Mouse (Mus musculus) limb, embryonic 12.5 days (tissue): Measurements from ENCODE around the gene Nfkb2. TPM values are rescaled to one million over a fixed set of nuclear protein-coding genes. Genes with fewer than 3 reads are reported as not detected.
A peak's percentile ranks its signal among the peaks of the same experiment; 100 is the strongest.

Experiments
- ATAC-seq: fragments of 200-750 bp; cut with Nextera tagmentation; 2 replicates; pipeline ENCODE4 v1.8.0; 2017; ENCODE audit warnings: low read depth, moderate TSS enrichment; ENCODE audit not compliant: insufficient number of reproducible peaks, insufficient read depth, low FRiP score, low TSS enrichment
- H3K27ac ChIP-seq: fragments of 300-500 bp; sonication (generic); 2 replicates; pipeline ENCODE4 v1.5.1; 2016; ENCODE audit warnings: mild to moderate bottlenecking, moderate library complexity
- H3K27me3 ChIP-seq: fragments of 300-500 bp; sonication (generic); 2 replicates; pipeline ENCODE4 v1.6.1; 2016; ENCODE audit warnings: mild to moderate bottlenecking, moderate library complexity
- H3K36me3 ChIP-seq: fragments of 300-500 bp; sonication (generic); 2 replicates; pipeline ENCODE4 v1.6.1; 2016; ENCODE audit warnings: mild to moderate bottlenecking, moderate library complexity
- H3K4me1 ChIP-seq: fragments of 300-500 bp; sonication (generic); replicated peaks from 2 replicates; pipeline ENCODE4 v1.6.1; 2016
- H3K4me2 ChIP-seq: fragments of 300-500 bp; sonication (generic); 2 replicates; pipeline ENCODE4 v1.6.1; 2016; ENCODE audit warnings: mild to moderate bottlenecking, moderate library complexity
- H3K4me3 ChIP-seq: fragments of 300-500 bp; sonication (generic); replicated peaks from 2 replicates; pipeline ENCODE4 v1.5.1; 2016; ENCODE audit warnings: mild to moderate bottlenecking
- H3K9ac ChIP-seq: fragments of 300-500 bp; sonication (generic); replicated peaks from 2 replicates; pipeline ENCODE4 v1.6.1; 2016; ENCODE audit warnings: mild to moderate bottlenecking, moderate library complexity
- H3K9me3 ChIP-seq: fragments of 300-500 bp; sonication (generic); 2 replicates; pipeline ENCODE4 v1.6.1; 2016; ENCODE audit warnings: mild to moderate bottlenecking, moderate library complexity
- WGBS: fragments of 180-500 bp; shearing (Covaris S2); methylation state at CpG from one replicate; pipeline ENCODE4 v1.1.7; 2016; 5-methylcytosine and 5-hydroxymethylcytosine counted together
- polyA plus RNA-seq: library from polyadenylated mRNA; unstranded; fragments of >200 nt; fragmentation: Nextera tagmentation; extraction: Ambion mirVana; gene quantifications from 2 replicates; pipeline ENCODE4 v1.2.1, GENCODE M21; 2016

Gene Nfkb2
- polyA plus RNA-seq, 1 experiment from 2014 or later: 8.5 TPM

DNA sequence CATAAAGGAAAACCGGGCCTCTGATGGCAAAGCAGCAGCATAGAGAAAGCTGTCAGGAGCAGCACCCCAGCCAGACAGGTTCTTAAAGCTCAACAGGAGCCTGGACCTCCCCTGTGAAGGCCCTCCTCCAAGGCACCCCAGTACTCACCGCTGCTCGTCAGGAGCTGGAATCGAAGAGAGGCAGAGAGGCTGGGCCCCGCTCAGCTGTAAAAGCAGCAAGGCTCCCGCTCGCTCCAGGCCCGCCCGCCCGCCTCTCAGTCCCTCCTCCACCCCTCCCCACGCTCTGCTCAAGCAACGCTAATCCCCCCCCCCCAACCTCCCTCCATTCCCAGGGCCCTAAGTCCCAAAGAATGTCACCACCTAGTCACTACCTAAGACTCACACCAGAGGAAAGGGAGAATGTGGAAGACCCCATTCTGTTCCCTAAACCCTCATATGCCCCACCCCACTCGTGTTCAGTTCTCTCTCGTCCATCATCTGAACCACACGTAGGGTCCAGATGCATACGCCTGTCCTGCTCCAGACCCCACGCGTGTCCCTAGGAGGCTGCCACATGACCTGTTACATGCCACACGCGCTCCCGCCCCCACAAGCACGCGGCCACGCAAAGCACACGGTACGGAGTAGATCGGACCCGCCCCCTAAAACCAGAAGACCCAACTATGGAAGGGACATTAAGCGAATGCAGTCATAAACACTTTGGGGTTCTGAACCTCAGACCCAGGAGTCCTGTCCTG, 22.1 kb downstream of the Nfkb2 start:
- Histone ChIP-seq H3K27ac (no peak overlapping the region), H3K9ac (no peak overlapping the region), H3K27me3 (peaks cover 74% of the 10 kb centered on the region), H3K9me3 (no peaks in the 10 kb centered on the region), H3K4me3 (peak overlapping the region; percentile 19; the same call in 1 of the 2 replicates), H3K4me1 (peaks cover 39% of the 10 kb centered on the region), H3K4me2 (peak overlapping the region; percentile 99), H3K36me3 (peaks cover 9% of the 10 kb centered on the region)
- 4% methylated on average over 28 of the region's 29 CpGs for WGBS
- ATAC-seq: no peak

- H3K4me1 ChIP-seq: peaks cover 33% of the 10 kb centered on the region
- H3K9me3 ChIP-seq: no peaks in the 10 kb centered on the region
- peak within 1 kb of the TSS; percentile 99 for H3K4me2 ChIP-seq
- peak within 1 kb of the TSS; percentile 73 for H3K9ac ChIP-seq
- peak within 1 kb of the TSS; percentile 69 for H3K4me3 ChIP-seq
- H3K27me3 ChIP-seq: peaks cover 68% of the 10 kb centered on the region
- no peak for ATAC-seq
- peak within 1 kb of the TSS; percentile 84; the same call in 1 of the 2 replicates for H3K27ac ChIP-seq
- WGBS: under 1% methylated on average over 35 of the region's 35 CpGs
- peaks cover 15% of the 10 kb centered on the region for H3K36me3 ChIP-seq
Measured at GRCm38 (mm10) chr19:46326756-46327305, 22.7 kb downstream of the Nfkb2 start, which contains the start of gene Psd. Psd (minus strand) TSS chr19:46327156.

GRCm38 (mm10) chr19:46327531-46328064, 23.5 kb downstream of the Nfkb2 start:
- peak overlapping the region; percentile 69 for H3K4me3 ChIP-seq
- ATAC-seq: no peak
- no peaks in the 10 kb centered on the region for H3K9me3 ChIP-seq
- H3K27me3 ChIP-seq: peaks cover 60% of the 10 kb centered on the region
- H3K27ac ChIP-seq: no peak overlapping the region
- H3K36me3 ChIP-seq: peaks cover 23% of the 10 kb centered on the region
- H3K4me1 ChIP-seq: peaks cover 31% of the 10 kb centered on the region
- peak overlapping the region; percentile 99 for H3K4me2 ChIP-seq
- WGBS: 35% methylated on average over 14 of the region's 14 CpGs
- H3K9ac ChIP-seq: no peak overlapping the region

GRCm38 (mm10) chr19:46328081-46329030, 24.2 kb downstream of the Nfkb2 start, which contains the start of gene Fbxl15:
Fbxl15 (plus strand) TSS chr19:46328184.
- Histone ChIP-seq H3K4me1 (peaks cover 31% of the 10 kb centered on the region), H3K27ac (peak within 1 kb of the TSS; percentile 84), H3K4me2 (peak within 1 kb of the TSS; percentile 99), H3K4me3 (peak within 1 kb of the TSS; percentile 69), H3K9me3 (no peaks in the 10 kb centered on the region), H3K36me3 (peaks cover 28% of the 10 kb centered on the region), H3K9ac (peak within 1 kb of the TSS; percentile 73), H3K27me3 (peaks cover 52% of the 10 kb centered on the region)
- peak; percentile 84 for ATAC-seq
- WGBS: under 1% methylated on average over 81 of the region's 81 CpGs

DNA sequence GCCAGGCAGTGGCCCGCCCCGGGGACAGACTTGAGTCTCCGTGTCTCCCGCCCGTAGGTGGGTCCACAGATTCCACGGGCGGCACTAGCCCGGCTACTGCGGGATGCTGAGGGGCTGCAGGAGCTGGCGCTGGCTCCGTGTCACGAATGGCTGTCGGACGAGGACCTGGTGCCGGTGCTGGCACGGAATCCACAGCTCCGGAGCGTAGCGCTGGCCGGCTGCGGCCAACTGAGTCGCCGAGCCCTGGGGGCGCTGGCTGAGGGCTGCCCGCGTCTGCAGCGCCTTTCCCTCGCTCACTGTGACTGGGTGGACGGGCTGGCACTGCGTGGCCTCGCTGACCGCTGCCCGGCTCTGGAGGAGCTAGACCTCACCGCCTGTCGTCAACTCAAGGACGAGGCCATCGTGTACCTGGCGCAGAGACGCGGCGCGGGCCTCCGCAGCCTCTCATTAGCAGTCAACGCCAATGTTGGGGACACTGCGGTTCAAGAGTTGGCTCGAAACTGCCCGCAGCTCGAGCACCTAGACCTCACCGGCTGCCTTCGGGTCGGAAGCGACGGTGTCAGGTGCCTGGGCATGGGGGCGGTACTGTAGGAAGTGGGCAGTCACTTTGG, 25.0 kb downstream of the Nfkb2 start:
- peaks cover 31% of the 10 kb centered on the region for H3K4me1 ChIP-seq

DNA sequence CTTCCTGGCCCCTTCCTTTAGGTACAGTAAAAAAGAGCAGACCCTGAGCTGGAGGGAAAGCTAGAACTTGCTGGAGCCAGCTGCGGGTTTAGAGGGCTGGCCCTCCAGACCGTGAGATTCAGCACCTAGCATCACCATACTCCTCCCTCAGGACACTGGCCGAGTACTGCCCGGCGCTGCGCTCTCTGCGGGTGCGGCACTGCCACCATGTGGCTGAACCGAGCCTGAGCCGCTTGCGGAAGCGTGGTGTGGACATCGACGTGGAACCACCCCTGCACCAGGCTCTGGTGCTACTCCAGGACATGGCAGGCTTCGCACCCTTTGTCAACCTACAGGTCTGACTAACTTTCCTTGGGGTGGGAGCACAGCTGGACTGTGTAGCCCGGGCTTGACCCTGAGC, 25.8 kb downstream of the Nfkb2 start:
- Histone ChIP-seq H3K36me3 (peaks cover 28% of the 10 kb centered on the region), H3K4me2 (peak overlapping the region; percentile 99), H3K4me3 (peak overlapping the region; percentile 17), H3K9ac (no peak overlapping the region), H3K27ac (no peak overlapping the region), H3K4me1 (peaks cover 31% of the 10 kb centered on the region), H3K9me3 (no peaks in the 10 kb centered on the region), H3K27me3 (peaks cover 36% of the 10 kb centered on the region)
- ATAC-seq: no peak
- WGBS: 6% methylated on average over 16 of the region's 16 CpGs

More for the DNA sequence above, 25.0 kb downstream of the Nfkb2 start:
- peaks cover 44% of the 10 kb centered on the region for H3K27me3 ChIP-seq
- peak overlapping the region; percentile 73 for H3K9ac ChIP-seq
- peak overlapping the region; percentile 84 for H3K27ac ChIP-seq
- no peaks in the 10 kb centered on the region for H3K9me3 ChIP-seq
- peak; percentile 6; the same call in 1 of the 2 replicates for ATAC-seq
- 3% methylated on average over 54 of the region's 54 CpGs for WGBS
- H3K4me2 ChIP-seq: peak overlapping the region; percentile 99
- H3K4me3 ChIP-seq: peak overlapping the region; percentile 69
- peaks cover 28% of the 10 kb centered on the region for H3K36me3 ChIP-seq

- Histone ChIP-seq H3K27me3 (peaks cover 29% of the 10 kb centered on the region), H3K9ac (no peak overlapping the region), H3K4me3 (no peak overlapping the region), H3K4me1 (peaks cover 31% of the 10 kb centered on the region), H3K27ac (no peak overlapping the region), H3K4me2 (no peak overlapping the region), H3K36me3 (peaks cover 28% of the 10 kb centered on the region), H3K9me3 (no peaks in the 10 kb centered on the region)
- WGBS: 94% methylated on average over 12 of the region's 12 CpGs
- ATAC-seq: no peak
Measured at GRCm38 (mm10) chr19:46330696-46331095, 26.6 kb downstream of the Nfkb2 start.

DNA sequence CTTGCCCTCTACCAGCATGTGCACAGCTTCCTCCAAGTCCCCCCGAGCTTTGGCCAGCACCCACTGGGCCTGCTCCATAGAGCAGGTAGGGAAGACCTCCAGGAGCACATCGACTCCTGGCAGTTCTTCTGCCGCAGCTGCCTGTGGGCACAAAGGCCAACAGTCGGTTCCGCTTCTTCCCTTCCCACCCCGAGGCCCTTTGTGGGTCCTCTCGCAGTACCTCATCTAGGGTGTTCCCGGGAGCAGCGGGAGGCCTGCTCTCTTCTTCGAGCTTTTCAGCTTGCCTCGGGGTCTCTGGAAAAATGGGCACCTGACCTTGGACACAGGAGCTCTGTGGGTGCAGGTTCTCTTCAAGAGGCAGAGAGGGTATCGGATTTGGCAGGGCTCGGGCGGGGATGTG, 27.2 kb downstream of the Nfkb2 start:
- Histone ChIP-seq H3K4me1 (peaks cover 30% of the 10 kb centered on the region), H3K27ac (no peak overlapping the region), H3K36me3 (peaks cover 28% of the 10 kb centered on the region), H3K4me2 (no peak overlapping the region), H3K4me3 (no peak overlapping the region), H3K9ac (no peak overlapping the region), H3K27me3 (peaks cover 23% of the 10 kb centered on the region), H3K9me3 (no peaks in the 10 kb centered on the region)
- ATAC-seq: no peak
- 91% methylated on average over 14 of the region's 14 CpGs for WGBS

DNA sequence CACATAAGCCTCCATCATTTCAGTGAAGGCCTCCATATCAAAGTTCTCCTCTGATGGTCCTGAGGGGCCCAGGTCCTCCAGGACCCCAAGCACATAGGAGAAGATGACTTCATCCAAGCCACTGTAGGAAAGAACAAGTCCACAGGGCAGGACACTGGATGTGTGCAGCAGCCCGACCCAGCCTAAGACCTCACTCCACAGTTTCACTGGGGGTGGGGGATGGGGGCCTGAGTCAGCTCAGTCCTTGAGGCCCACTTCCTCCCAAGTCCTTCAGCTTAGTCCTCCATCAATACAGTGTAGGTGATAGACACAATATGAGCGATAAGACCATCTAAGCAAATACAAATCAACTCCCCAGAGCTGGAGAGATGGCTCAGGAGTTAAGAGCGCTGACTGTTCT, 27.8 kb downstream of the Nfkb2 start:
- Histone ChIP-seq H3K4me2 (no peak overlapping the region), H3K4me1 (peaks cover 24% of the 10 kb centered on the region), H3K36me3 (peaks cover 28% of the 10 kb centered on the region), H3K27ac (no peak overlapping the region), H3K4me3 (no peak overlapping the region), H3K9me3 (no peaks in the 10 kb centered on the region), H3K9ac (no peak overlapping the region), H3K27me3 (peaks cover 16% of the 10 kb centered on the region)
- 87% methylated on average over 3 of the region's 3 CpGs for WGBS
- no peak for ATAC-seq

DNA sequence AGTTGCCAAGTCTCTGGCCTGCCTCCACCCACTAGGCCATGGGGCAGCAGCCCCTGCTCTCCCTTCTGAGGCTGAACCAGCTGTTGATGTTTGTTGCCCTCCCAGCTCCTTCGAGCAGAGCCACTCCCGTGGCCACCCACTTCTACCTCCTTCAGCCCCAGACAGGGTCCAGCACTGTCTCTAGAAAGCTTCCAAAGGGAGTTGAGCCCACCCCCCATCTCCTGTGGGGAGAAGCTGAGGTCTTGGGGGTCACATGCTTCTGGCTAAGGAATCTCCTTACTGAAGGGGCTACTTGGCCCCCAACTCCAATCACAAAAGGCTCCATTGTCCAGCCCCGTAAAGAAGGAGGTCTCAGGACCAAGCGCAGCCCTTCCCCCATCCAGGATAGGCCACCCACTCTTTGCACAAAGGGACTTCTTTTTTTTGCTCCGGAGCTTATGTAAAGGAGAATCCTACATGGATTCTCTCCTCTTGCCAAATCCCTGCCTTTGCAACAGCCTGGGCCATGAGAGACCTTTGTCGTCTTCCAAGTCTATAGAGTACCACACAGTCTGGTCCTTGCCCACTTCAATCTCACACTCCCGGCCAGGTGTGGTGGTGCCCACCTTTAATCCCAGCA, 28.7 kb downstream of the Nfkb2 start:
- Histone ChIP-seq H3K4me3 (no peak overlapping the region), H3K4me2 (no peak overlapping the region), H3K27me3 (peaks cover 8% of the 10 kb centered on the region), H3K9me3 (no peaks in the 10 kb centered on the region), H3K4me1 (peaks cover 21% of the 10 kb centered on the region), H3K36me3 (peaks cover 28% of the 10 kb centered on the region), H3K9ac (no peak overlapping the region), H3K27ac (no peak overlapping the region)
- 73% methylated on average over 7 of the region's 7 CpGs for WGBS
- no peak for ATAC-seq
